Mouse (Mus musculus): ENCODE measurements at regions not wholly inside any gene's neighbourhood (a gene's known extent, or its start where the extent isn't known, plus 50 kb on each side); places are given as distances from the start of the nearest gene placed in this dataset.

DNA sequence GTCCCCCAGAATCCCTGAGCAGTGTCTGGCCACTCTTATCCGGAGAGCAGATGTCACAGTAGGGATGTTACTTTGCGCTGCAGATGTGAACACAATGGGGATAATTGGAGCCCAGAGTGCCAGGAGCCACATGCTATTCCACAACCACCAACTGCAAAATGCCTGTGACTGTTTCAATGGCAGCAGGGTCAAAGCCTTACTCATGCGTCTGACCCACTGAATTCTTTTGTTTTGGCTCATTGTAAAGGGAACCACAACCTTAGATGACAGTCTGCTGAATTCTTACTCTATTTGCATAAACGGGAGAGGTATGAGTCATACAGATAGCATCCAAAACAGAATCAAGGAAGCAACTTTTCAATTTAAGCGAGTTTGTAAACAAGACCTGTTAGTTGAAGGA lies 276.8 kb upstream of the Pkn2 start:
- Histone ChIP-seq H3K4me3 (replicated peaks; ENCODE audit: control insufficient read depth, low read depth, low read length) (no peak overlapping the region), H3K27ac (ENCODE audit: control insufficient read depth, insufficient read depth, low read depth, low read length, poor library complexity) (no peak overlapping the region), H3K4me1 (ENCODE audit: control insufficient read depth, insufficient read depth, low read length) (no peaks in the 10 kb centered on the region)
- 56% methylated on average over 5 of the region's 5 CpGs for WGBS
- no peak for TF ChIP-seq CTCF (IDR thresholded peaks at IDR 0.05; ENCODE audit: control insufficient read depth, insufficient read depth, low read length)
- no peak for TF ChIP-seq POLR2A (IDR thresholded peaks at IDR 0.05; ENCODE audit: borderline replicate concordance, control insufficient read depth, low read depth, low read length)

DNA sequence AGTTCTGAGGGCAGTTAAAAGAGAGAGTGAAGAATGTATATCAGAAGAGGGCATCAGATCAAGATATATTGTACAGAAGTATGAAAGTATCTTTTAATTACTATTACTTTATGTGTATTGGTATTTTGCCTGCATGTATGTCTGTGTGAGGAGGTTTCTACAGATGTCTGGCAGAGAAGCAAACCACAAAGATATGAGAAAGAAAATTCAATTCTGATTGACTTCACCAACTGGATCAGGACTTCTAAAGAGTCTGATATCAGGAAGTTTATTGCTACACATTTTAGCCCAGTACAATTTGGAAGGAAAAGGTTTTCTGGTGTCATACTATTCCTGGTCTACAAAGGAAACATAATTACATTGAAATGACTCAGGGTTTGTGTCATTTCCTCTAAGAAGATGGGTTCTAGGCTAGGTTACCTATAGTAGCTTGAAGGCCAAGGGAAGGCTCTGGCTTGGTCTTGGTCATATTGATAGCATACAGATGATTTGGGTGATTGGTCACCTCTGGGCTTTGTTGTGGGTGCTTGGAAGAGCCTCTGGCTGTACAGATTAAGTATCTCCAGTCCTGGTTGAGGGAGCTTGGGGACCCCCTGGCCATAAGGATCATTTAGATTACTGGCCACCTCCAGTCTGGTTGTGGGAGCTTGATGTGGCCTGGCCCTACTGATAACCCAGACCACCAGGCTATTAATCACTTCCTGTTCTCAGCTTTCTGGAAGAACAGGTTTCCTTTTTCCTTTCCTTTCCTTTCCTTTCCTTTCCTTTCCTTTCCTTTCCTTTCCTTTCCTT lies 275.1 kb upstream of the Pkn2 start:
- H3K4me3 ChIP-seq (replicated peaks; ENCODE audit: control insufficient read depth, low read depth, low read length): no peak overlapping the region
- H3K4me1 ChIP-seq (ENCODE audit: control insufficient read depth, insufficient read depth, low read length): no peaks in the 10 kb centered on the region
- H3K27ac ChIP-seq (ENCODE audit: control insufficient read depth, insufficient read depth, low read depth, low read length, poor library complexity): no peak overlapping the region
- TF ChIP-seq POLR2A (IDR thresholded peaks at IDR 0.05; ENCODE audit: borderline replicate concordance, control insufficient read depth, low read depth, low read length) (no peak), CTCF (IDR thresholded peaks at IDR 0.05; ENCODE audit: control insufficient read depth, insufficient read depth, low read length) (no peak)

DNA sequence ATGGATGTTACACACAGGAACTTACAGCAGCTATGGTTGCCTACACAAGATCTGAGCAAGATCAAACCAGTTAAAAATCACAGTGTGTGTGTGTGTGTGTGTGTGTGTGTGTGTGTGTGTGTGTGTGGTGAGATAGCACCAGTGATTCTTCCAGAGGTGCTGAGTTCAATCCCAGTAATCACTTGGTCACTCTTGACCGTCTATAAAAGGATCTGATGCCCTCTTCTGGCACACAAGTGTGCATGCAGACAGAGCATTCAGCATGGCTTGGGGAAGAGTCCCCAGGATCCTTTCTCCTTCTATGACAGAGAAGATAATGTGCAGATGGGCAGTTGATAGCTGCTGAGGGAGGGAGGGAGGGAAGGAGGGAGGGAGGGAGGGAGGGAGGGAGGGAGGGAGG lies 274.4 kb upstream of the Pkn2 start:
- WGBS: 35% methylated on average over 1 of the region's 1 CpGs
- TF ChIP-seq CTCF (IDR thresholded peaks at IDR 0.05; ENCODE audit: control insufficient read depth, insufficient read depth, low read length) (no peak), POLR2A (IDR thresholded peaks at IDR 0.05; ENCODE audit: borderline replicate concordance, control insufficient read depth, low read depth, low read length) (no peak)
- no peak overlapping the region for H3K27ac ChIP-seq (ENCODE audit: control insufficient read depth, insufficient read depth, low read depth, low read length, poor library complexity)
- H3K4me3 ChIP-seq (replicated peaks; ENCODE audit: control insufficient read depth, low read depth, low read length): no peak overlapping the region
- no peaks in the 10 kb centered on the region for H3K4me1 ChIP-seq (ENCODE audit: control insufficient read depth, insufficient read depth, low read length)

DNA sequence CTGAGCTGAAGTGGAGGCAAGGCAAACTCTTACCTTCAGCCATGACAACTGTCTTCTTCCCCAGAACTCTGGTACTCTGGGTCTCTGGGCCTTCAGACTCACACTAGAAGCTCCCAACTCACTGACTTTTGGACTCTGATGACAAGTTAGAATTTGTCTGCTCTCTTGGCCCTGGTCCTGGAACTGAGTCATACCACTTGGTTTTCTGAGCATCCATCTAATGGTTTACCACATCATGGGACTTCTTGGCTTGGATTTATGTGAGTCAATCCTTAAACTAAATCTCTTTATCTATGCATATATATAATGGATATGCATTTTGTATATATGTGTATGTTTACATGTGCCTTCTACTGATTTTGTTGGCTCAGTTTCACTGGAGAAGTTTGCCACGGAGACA lies 273.8 kb upstream of the Pkn2 start:
- H3K27ac ChIP-seq (ENCODE audit: control insufficient read depth, insufficient read depth, low read depth, low read length, poor library complexity): no peak overlapping the region
- no peak overlapping the region for H3K4me3 ChIP-seq (replicated peaks; ENCODE audit: control insufficient read depth, low read depth, low read length)
- no peaks in the 10 kb centered on the region for H3K4me1 ChIP-seq (ENCODE audit: control insufficient read depth, insufficient read depth, low read length)
- WGBS: 73% methylated on average over 1 of the region's 1 CpGs
- TF ChIP-seq CTCF (IDR thresholded peaks at IDR 0.05; ENCODE audit: control insufficient read depth, insufficient read depth, low read length) (no peak), POLR2A (IDR thresholded peaks at IDR 0.05; ENCODE audit: borderline replicate concordance, control insufficient read depth, low read depth, low read length) (no peak)

DNA sequence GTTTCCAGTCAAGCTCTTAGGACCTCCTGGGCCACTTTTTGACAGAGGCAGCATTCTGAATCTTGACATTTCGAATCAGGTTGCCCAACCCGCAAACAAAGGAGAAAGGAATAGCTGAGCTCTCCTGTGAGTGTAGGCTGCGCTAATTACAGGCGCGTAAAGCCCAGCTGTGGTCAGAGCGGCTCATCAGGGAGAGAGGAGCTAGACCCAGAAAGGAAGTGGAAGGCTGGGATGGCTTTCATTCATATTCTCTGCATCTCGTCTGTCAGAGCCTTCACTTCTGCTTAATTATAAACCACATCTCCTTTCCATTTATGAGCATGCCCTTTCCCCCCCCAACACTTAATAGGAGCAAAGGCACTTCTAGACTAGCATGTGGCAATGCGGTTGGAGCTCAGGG lies 265.7 kb upstream of the Pkn2 start:
- 4% methylated on average over 8 of the region's 8 CpGs for WGBS
- Histone ChIP-seq H3K27ac (ENCODE audit: control insufficient read depth, insufficient read depth, low read depth, low read length, poor library complexity) (no peak overlapping the region), H3K4me3 (replicated peaks; ENCODE audit: control insufficient read depth, low read depth, low read length) (no peak overlapping the region), H3K4me1 (ENCODE audit: control insufficient read depth, insufficient read depth, low read length) (no peaks in the 10 kb centered on the region)
- no peak for TF ChIP-seq POLR2A (IDR thresholded peaks at IDR 0.05; ENCODE audit: borderline replicate concordance, control insufficient read depth, low read depth, low read length)
- TF ChIP-seq CTCF (IDR thresholded peaks at IDR 0.05; ENCODE audit: control insufficient read depth, insufficient read depth, low read length): no peak

DNA sequence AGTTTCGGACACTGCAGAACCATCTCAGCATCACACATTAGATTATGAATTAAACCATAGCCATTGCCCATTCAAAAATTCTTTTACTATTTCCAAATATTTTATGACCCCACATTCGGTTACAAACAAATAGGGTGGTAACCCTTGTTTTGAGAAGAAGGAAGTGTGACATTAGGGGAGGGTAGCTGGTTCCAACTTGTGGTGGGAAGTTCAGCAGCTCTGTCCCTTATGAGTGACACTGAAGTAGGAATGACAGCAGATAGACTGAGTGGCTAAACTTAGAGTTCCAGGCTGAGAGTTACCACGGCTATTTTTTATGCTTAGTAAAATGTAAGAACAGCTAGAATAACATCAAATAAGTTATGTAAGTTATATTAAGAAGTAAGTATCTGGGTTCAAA lies 257.1 kb upstream of the Pkn2 start:
- Histone ChIP-seq H3K4me3 (replicated peaks; ENCODE audit: control insufficient read depth, low read depth, low read length) (no peak overlapping the region), H3K27ac (ENCODE audit: control insufficient read depth, insufficient read depth, low read depth, low read length, poor library complexity) (no peak overlapping the region), H3K4me1 (ENCODE audit: control insufficient read depth, insufficient read depth, low read length) (no peaks in the 10 kb centered on the region)
- WGBS: 46% methylated on average over 3 of the region's 3 CpGs
- no peak for TF ChIP-seq POLR2A (IDR thresholded peaks at IDR 0.05; ENCODE audit: borderline replicate concordance, control insufficient read depth, low read depth, low read length)
- TF ChIP-seq CTCF (IDR thresholded peaks at IDR 0.05; ENCODE audit: control insufficient read depth, insufficient read depth, low read length): no peak

DNA sequence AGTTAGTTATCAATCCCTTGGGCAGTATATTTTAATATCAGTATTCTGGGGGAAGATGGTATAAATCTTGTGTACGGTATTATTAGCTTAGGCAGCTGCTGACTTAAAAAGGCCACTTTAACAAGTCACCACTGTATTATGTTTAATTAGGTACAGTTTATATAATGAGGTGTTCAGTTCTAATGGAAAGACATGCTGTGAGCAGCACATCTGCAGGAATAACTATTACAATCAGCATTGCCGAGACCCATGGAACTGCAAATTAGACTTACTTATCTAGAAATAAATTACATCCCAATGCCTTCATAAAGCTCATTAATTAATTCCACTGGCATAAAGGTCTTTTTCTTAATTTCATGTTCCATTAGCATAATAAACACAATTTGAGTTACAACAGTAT lies 252.7 kb upstream of the Pkn2 start:
- H3K4me3 ChIP-seq (replicated peaks; ENCODE audit: control insufficient read depth, low read depth, low read length): no peak overlapping the region
- TF ChIP-seq POLR2A (IDR thresholded peaks at IDR 0.05; ENCODE audit: borderline replicate concordance, control insufficient read depth, low read depth, low read length): no peak
- no peak overlapping the region for H3K27ac ChIP-seq (ENCODE audit: control insufficient read depth, insufficient read depth, low read depth, low read length, poor library complexity)
- no peaks in the 10 kb centered on the region for H3K4me1 ChIP-seq (ENCODE audit: control insufficient read depth, insufficient read depth, low read length)
- WGBS: 87% methylated on average over 2 of the region's 2 CpGs

DNA sequence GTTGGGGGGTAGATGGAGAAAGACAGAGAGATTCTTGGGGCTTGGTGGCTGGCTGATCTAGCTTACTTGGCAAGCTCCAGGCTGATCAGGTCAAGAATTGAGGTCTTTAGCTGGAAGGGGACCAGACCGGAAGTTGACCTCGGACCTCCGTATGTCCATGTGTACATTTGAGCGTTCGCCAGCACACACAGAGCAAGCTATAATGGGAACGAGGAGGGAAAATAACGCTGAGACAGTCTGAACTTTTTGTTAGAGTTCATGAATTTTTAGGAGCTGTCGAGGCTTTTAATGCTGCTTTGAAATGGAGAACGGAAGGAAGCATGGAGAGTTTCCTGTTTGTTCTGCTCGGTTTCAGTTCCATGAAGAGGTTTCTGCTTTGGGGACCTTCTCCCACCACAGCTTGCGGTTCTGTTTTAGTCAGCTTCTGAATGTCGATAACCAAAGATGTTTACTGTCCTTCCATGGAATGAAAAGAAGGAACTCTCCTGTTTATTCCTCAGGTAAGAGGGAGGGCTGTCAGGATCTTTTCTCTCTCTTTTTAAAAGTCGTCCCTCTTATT lies 226.0 kb upstream of the Pkn2 start:
- TF ChIP-seq POLR2A (IDR thresholded peaks at IDR 0.05; ENCODE audit: borderline replicate concordance, control insufficient read depth, low read depth, low read length): no peak
- TF ChIP-seq CTCF (IDR thresholded peaks at IDR 0.05; ENCODE audit: control insufficient read depth, insufficient read depth, low read length): no peak
- Histone ChIP-seq H3K27ac (ENCODE audit: control insufficient read depth, insufficient read depth, low read depth, low read length, poor library complexity) (no peak overlapping the region), H3K4me3 (replicated peaks; ENCODE audit: control insufficient read depth, low read depth, low read length) (no peak overlapping the region), H3K4me1 (ENCODE audit: control insufficient read depth, insufficient read depth, low read length) (no peaks in the 10 kb centered on the region)
- WGBS: 59% methylated on average over 13 of the region's 13 CpGs

DNA sequence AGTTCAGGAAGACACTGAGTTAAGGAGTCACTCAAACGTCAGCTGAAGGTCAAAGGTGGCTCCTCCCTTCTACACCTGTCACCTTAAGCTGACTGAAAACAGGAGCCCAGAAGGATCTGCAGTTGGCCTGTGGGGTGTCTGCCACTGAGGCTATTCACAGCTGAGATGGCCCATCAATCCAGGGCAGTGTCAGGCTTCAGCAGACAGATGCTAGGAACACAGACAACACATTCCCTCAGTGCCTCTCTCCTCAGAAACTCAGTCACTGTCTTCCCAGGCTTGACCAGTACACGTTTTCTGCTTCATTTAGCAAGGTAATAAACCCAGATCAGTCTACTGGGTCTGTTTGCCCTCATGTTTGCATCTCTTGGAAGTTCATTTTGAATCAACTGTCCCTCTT lies 222.9 kb upstream of the Pkn2 start:
- WGBS: 63% methylated on average over 2 of the region's 2 CpGs
- TF ChIP-seq CTCF (IDR thresholded peaks at IDR 0.05; ENCODE audit: control insufficient read depth, insufficient read depth, low read length): no peak
- no peak for TF ChIP-seq POLR2A (IDR thresholded peaks at IDR 0.05; ENCODE audit: borderline replicate concordance, control insufficient read depth, low read depth, low read length)
- H3K27ac ChIP-seq (ENCODE audit: control insufficient read depth, insufficient read depth, low read depth, low read length, poor library complexity): no peak overlapping the region
- H3K4me3 ChIP-seq (replicated peaks; ENCODE audit: control insufficient read depth, low read depth, low read length): no peak overlapping the region
- no peaks in the 10 kb centered on the region for H3K4me1 ChIP-seq (ENCODE audit: control insufficient read depth, insufficient read depth, low read length)
